Mouse (Mus musculus) brain, embryonic 14.5 days (tissue): ENCODE results near the gene Gm49358.

Experiments
- CTCF ChIP-seq: fragments of 200-500 bp; IDR thresholded peaks from 2 replicates; pipeline ENCODE4 v1.5.1; 2012; ENCODE audit warnings: inconsistent platforms, mild to moderate bottlenecking, moderate library complexity, borderline replicate concordance; ENCODE audit not compliant: insufficient read depth, insufficient read length; ENCODE audit errors: extremely low read depth
- POLR2A ChIP-seq: fragments of 200-500 bp; IDR thresholded peaks from 2 replicates; pipeline ENCODE4 v1.6.1; 2012; ENCODE audit warnings: mild to moderate bottlenecking, inconsistent platforms, borderline replicate concordance; ENCODE audit not compliant: poor library complexity, insufficient read depth, insufficient read length, severe bottlenecking; ENCODE audit errors: extremely low read depth

DNA sequence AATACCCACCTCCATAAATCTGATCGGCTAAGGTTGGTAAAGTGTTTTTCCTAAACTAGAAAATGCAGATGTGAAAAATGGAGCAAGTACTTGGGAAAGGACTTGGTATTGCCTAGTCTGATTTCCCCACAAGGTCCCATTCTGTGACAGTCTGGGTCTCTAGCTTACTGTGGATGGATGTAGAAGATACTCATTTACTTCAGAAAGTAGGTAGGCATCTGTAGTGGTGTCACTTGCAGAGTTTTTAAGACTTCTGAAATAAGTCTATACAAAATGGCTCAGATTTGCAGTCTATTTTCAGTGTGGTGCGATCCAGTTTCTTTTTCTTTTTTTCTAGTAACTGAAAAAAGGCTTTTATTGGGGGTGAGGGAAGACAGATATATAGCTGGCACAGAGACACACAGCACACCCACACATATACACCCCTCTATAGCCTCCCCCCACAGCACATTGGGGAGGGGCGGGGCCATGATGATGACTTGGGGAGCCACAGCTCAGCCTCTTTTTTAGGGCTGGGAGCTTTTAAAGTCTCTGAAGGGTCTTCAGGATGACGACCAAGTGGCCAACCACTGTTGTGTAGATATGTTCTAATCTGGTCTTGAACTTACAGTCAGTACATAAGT is 1.7 kb downstream of the Gm49358 start:
- TF ChIP-seq CTCF (no peak), POLR2A (no peak)
